Mouse (Mus musculus) midbrain, embryonic 11.5 days (tissue): ENCODE results near the gene Atf4. TPM values are rescaled to one million over a fixed set of nuclear protein-coding genes. Genes with fewer than 3 reads are reported as not detected.

ENCODE experiments used
- ATAC-seq: fragments of 200-750 bp; cut with Nextera tagmentation; 2 replicates; pipeline ENCODE4 v1.8.0; 2017; ENCODE audit warnings: moderate TSS enrichment, moderate library complexity; ENCODE audit not compliant: low FRiP score
- DNase-seq: peaks from one replicate; pipeline ENCODE4 v3.0.0; 2015; ENCODE audit warnings: low spot score; ENCODE audit errors: missing footprints
- H3K27ac ChIP-seq: fragments of 300-500 bp; sonication (generic); 2 replicates; pipeline ENCODE4 v1.5.1; 2014; ENCODE audit warnings: low read depth, low read length
- H3K27me3 ChIP-seq: fragments of 300-500 bp; sonication (generic); 2 replicates; pipeline ENCODE4 v1.6.1; 2014; ENCODE audit warnings: mild to moderate bottlenecking, low read length, moderate library complexity, mixed read lengths; ENCODE audit not compliant: control insufficient read depth, insufficient read depth
- H3K36me3 ChIP-seq: fragments of 300-500 bp; sonication (generic); 2 replicates; pipeline ENCODE4 v1.6.1; 2014; ENCODE audit warnings: mild to moderate bottlenecking, low read length, moderate library complexity, mixed read lengths; ENCODE audit not compliant: control insufficient read depth, insufficient read depth
- H3K4me1 ChIP-seq: fragments of 300-500 bp; sonication (generic); 2 replicates; pipeline ENCODE4 v1.6.1; 2014; ENCODE audit warnings: low read length; ENCODE audit not compliant: control insufficient read depth, insufficient read depth
- H3K4me2 ChIP-seq: fragments of 300-500 bp; sonication (generic); 2 replicates; pipeline ENCODE4 v1.6.1; 2014; ENCODE audit warnings: mild to moderate bottlenecking, moderate library complexity
- H3K4me3 ChIP-seq: fragments of 300-500 bp; sonication (generic); 2 replicates; pipeline ENCODE4 v1.5.1; 2014; ENCODE audit warnings: low read depth, low read length
- H3K9ac ChIP-seq: fragments of 300-500 bp; sonication (generic); 2 replicates; pipeline ENCODE4 v1.6.1; 2014; ENCODE audit warnings: low read length
- H3K9me3 ChIP-seq: fragments of 300-500 bp; sonication (generic); 2 replicates; pipeline ENCODE4 v1.6.1; 2016; ENCODE audit warnings: low read length; ENCODE audit not compliant: control insufficient read depth
- WGBS: fragments of 180-500 bp; shearing (Covaris S2); extraction: QIAGEN DNeasy Blood & Tissue Kit; methylation state at CpG from one replicate; pipeline ENCODE4 v1.1.7; 2014; 5-methylcytosine and 5-hydroxymethylcytosine counted together
- polyA plus RNA-seq: library from polyadenylated mRNA; unstranded; fragments of >200 nt; fragmentation: Nextera tagmentation; extraction: Ambion mirVana; gene quantifications from 2 replicates; pipeline ENCODE4 v1.2.1, GENCODE M21; 2014

Atf4 gene
- polyA plus RNA-seq, 1 experiment from 2014 or later: 144 TPM

DNA sequence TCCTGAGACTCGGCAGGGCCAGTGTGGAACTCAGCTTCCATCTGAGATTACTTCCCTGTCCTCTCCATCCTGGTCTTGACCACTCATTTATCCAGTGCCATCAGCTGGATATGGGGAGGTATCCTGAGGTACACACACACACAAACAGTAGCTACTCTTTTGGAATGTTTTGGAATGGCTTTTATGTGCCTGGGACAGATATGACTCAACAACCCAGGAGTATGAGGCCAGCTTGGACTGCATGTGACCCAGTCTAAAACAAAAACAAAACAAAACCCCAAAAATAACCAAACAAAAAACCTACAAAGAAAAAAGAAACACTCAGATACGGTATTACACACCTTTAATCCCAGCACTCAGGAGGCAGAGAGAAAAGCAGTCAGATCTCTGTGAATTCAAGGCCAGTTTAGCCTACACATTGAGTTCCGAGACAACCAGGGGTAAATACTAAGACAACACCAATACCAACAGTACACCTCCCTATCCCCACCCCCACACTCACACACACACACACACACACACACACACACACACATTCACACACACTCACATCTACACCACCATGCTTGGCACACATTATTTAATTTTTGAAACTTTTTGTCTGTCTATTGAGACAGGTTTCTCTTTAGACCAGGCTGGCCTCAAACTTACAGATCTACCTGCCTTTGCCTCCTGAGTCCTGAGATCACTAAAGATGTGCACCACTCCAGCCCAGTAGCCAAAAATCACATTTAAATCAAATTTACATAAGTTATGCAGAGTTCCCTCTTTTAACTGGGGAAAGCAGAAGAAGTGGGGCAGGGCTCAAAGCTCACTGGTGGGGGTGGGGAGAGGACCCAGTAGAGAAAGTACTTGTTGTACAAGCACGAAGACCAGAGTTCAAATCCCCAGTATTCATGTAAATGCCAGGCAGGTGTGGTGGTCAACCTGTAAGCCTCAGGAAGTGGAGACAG lies 35.0 kb upstream of the Atf4 start:
- DNase-seq (peak; percentile 77), ATAC-seq (no peak)
- no peaks in the 10 kb centered on the region for H3K4me1 ChIP-seq
- 71% methylated on average over 4 of the region's 4 CpGs for WGBS
- H3K27me3 ChIP-seq: no peaks in the 10 kb centered on the region
- no peak overlapping the region for H3K4me3 ChIP-seq
- H3K36me3 ChIP-seq: no peaks in the 10 kb centered on the region
- no peak overlapping the region for H3K9ac ChIP-seq
- H3K4me2 ChIP-seq: no peak overlapping the region
- no peaks in the 10 kb centered on the region for H3K9me3 ChIP-seq
- no peak overlapping the region for H3K27ac ChIP-seq

DNA sequence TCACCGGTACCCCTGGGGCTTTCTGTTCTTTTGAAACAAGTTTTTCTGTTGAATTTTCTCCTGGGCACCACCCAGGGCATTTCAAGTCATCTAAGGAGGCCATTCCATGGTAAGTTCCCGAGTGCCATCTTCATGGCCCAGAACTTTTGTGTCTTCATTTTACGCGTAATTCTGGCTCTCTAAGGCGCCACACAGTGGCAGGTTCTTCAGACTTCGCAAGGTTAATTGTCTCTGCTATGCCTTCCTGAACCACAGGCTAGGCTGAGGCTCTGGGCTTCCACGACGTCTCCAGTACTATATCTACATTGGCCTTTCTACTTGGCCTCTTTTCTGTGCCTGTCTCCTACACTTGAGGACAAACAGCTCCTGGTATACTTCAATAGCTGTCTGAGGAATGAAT lies 34.0 kb upstream of the Atf4 start:
- peak; percentile 82 for DNase-seq
- Histone ChIP-seq H3K27me3 (no peaks in the 10 kb centered on the region), H3K4me2 (no peak overlapping the region), H3K36me3 (no peaks in the 10 kb centered on the region), H3K9me3 (no peaks in the 10 kb centered on the region), H3K27ac (no peak overlapping the region), H3K9ac (no peak overlapping the region), H3K4me3 (no peak overlapping the region), H3K4me1 (no peaks in the 10 kb centered on the region)
- WGBS: 64% methylated on average over 8 of the region's 8 CpGs
- no peak for ATAC-seq

DNA sequence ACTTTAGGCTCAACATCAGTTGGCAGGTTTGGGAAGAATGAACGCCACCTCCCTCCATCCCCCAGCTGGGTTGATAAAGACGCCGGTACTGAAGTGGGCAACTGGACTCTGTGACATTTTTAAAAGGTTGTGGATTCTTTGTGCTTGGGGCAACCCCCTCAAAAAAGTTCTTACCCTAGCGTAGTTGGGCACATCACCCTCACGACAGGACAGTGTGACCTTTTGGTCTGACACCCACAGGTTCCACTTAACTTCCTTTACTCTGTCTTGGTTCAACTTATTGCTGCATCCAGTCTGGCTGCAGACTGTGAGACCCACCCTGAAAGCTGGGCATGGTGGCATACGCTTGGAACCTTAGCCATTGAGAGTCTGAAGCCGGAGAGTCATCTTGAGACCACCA lies 31.2 kb upstream of the Atf4 start:
- Histone ChIP-seq H3K27ac (no peak overlapping the region), H3K27me3 (no peaks in the 10 kb centered on the region)
- no peak for ATAC-seq

DNA sequence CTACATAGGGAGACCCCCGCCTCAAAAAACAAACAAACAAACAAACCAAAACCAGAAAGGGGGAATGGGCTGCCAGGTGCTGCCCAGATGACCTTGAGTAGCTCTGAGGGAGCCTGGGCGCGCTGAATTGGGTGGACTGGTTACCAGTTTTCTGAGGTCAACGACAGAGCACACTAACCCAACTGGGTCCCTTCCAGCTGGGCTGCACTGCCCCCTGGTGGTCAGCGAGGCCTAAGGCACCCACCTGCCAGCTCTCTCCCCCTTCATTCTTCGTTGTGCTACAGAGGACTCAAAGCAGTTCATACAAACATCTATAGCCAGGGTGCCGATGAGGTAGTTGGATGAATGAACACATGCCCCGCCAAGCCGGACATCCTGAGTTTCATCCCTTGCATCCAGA lies 29.8 kb upstream of the Atf4 start:
- Histone ChIP-seq H3K4me3 (no peak overlapping the region), H3K4me1 (no peaks in the 10 kb centered on the region), H3K27me3 (no peaks in the 10 kb centered on the region), H3K9ac (no peak overlapping the region), H3K4me2 (no peak overlapping the region), H3K36me3 (no peaks in the 10 kb centered on the region), H3K9me3 (no peaks in the 10 kb centered on the region), H3K27ac (no peak overlapping the region)
- 27% methylated on average over 9 of the region's 9 CpGs for WGBS
- ATAC-seq: no peak
- DNase-seq: peak; percentile 95

More for the DNA sequence above, 31.2 kb upstream of the Atf4 start:
- 88% methylated on average over 7 of the region's 7 CpGs for WGBS
- H3K4me3 ChIP-seq: no peak overlapping the region
- no peak for DNase-seq
- no peaks in the 10 kb centered on the region for H3K36me3 ChIP-seq
- H3K9ac ChIP-seq: no peak overlapping the region
- no peaks in the 10 kb centered on the region for H3K9me3 ChIP-seq
- H3K4me2 ChIP-seq: no peak overlapping the region
- H3K4me1 ChIP-seq: no peaks in the 10 kb centered on the region

DNA sequence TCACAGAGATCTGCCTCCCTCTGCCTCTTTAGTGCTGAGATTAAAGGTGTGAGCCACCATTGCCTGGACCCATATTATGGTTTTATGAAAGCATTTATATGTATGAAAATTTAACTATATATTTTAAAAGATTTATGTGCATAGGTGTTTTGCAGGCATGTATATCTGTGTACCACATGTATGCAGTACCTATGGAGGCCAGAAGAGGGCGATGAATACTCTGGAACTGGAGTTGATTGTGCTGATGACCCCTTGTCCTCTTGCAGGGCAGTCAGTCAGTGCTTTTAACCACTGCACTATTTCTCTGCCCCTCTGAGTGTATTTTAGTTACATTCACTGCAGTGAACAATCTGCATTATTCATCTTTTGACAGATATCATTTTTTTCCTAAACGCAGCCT lies 29.2 kb upstream of the Atf4 start:
- H3K4me2 ChIP-seq: no peak overlapping the region
- ATAC-seq: no peak

DNA sequence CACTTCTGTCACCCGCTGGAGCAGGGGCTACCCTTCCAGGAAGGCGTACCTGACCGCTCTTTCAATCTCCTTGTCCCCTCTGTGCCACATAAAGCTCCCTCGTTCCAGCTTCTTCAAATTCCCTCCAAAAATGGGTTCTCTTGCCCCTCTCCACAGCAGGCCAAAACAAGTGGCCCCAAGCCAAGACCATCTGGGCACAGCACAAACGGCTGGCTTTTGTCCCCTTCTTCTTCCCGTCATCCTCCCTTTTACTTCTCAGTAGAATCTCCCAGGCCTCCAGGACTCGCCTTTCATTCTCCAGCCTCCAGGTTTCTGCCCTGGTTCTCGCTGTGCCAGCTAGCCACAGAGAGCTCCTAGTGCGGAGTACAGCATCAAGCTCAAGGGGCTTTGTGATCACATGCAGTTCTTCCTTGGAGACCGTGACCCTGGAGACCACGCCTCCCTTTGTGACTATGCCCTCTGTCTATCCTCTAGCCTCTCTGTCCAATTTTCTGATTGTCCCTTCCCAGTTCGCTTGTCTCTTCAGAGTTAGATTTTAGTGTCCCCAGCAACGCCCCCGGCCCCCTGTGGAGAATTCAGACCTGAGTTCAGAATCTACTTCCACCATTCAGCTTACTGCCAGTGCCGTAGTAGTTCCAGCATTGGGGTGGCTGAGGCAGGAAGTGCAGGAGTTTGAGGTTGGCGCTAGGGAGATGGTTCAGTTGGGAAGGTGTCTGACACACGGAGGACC lies 26.7 kb upstream of the Atf4 start:
- Histone ChIP-seq H3K36me3 (no peaks in the 10 kb centered on the region), H3K9ac (no peak overlapping the region), H3K4me2 (no peak overlapping the region), H3K27ac (no peak overlapping the region), H3K27me3 (no peaks in the 10 kb centered on the region), H3K4me1 (no peaks in the 10 kb centered on the region), H3K4me3 (no peak overlapping the region), H3K9me3 (no peaks in the 10 kb centered on the region)
- DNase-seq: peak; percentile 76
- WGBS: 66% methylated on average over 17 of the region's 17 CpGs
- ATAC-seq: no peak

More for the DNA sequence above, 29.2 kb upstream of the Atf4 start:
- H3K27ac ChIP-seq: no peak overlapping the region
- H3K4me3 ChIP-seq: no peak overlapping the region
- WGBS: 49% methylated on average over 2 of the region's 2 CpGs
- H3K27me3 ChIP-seq: no peaks in the 10 kb centered on the region
- no peaks in the 10 kb centered on the region for H3K4me1 ChIP-seq
- no peaks in the 10 kb centered on the region for H3K36me3 ChIP-seq
- H3K9me3 ChIP-seq: no peaks in the 10 kb centered on the region
- H3K9ac ChIP-seq: no peak overlapping the region
- DNase-seq: peak; percentile 90

DNA sequence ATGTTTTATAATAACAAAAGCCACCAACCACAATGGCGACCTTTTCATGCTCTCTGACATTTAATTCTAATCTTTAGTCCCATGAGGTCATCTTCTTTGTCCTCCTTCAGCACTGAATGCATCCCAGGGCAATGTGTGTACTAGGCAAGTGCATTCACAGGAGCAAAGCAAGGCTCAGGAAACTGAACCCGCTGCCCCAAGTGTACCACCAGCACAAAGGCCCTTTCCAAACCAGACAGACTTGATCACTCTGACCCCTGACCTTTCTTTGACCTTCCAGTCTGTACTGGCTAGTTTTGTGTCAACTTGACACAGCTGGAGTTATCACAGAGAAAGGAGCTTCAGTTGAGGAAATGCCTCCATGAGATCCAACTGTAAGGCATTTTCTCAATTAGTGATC lies 22.7 kb upstream of the Atf4 start:
- peak; percentile 86 for DNase-seq
- H3K4me2 ChIP-seq: no peak overlapping the region

DNA sequence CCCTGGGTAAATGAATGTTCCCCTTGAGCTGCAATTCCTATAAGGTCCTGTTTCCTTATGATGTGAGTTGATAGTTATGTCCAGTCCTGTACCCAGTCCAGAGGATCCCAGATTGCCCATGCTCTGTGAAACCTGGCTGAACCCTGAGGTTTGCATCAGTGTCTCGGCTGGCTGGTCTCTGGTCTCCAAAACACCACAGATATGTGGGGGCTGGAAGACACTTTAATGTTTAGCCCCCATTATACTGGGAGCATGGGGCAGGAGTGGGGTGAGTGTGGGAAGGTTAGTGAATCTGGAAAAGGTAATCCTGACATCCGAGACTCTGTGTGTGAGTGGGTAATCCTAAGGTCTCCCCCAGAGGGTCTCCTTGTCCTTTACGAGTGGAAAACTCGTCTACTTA lies 21.9 kb upstream of the Atf4 start:
- no peaks in the 10 kb centered on the region for H3K27me3 ChIP-seq
- H3K27ac ChIP-seq: no peak overlapping the region; the same call in 1 of the 2 replicates
- DNase-seq (peak; percentile 80), ATAC-seq (peak; percentile 14; the same call in 1 of the 2 replicates)
- H3K36me3 ChIP-seq: peaks cover 11% of the 10 kb centered on the region; the same call in 1 of the 2 replicates
- no peak overlapping the region for H3K4me3 ChIP-seq
- peaks cover 7% of the 10 kb centered on the region for H3K4me1 ChIP-seq
- 71% methylated on average over 4 of the region's 4 CpGs for WGBS
- no peaks in the 10 kb centered on the region for H3K9me3 ChIP-seq
- H3K4me2 ChIP-seq: no peak overlapping the region
- H3K9ac ChIP-seq: no peak overlapping the region

More for the DNA sequence above, 22.7 kb upstream of the Atf4 start:
- Histone ChIP-seq H3K36me3 (peaks cover 10% of the 10 kb centered on the region; the same call in 1 of the 2 replicates), H3K27me3 (no peaks in the 10 kb centered on the region), H3K4me3 (no peak overlapping the region), H3K9me3 (no peaks in the 10 kb centered on the region), H3K4me1 (peaks cover 7% of the 10 kb centered on the region), H3K27ac (no peak overlapping the region; the same call in 1 of the 2 replicates), H3K9ac (no peak overlapping the region)
- ATAC-seq: no peak
- 25% methylated on average over 2 of the region's 2 CpGs for WGBS
